Mouse (Mus musculus): ENCODE data around the gene Pald1. TPM values are rescaled to one million over a fixed set of nuclear protein-coding genes. Genes with fewer than 3 reads are reported as not detected.
A peak's percentile ranks its signal among the peaks of the same experiment; 100 is the strongest.

Gene Pald1
- total RNA-seq, 1 experiment from 2014 or later, result 1.8 TPM

DNA sequence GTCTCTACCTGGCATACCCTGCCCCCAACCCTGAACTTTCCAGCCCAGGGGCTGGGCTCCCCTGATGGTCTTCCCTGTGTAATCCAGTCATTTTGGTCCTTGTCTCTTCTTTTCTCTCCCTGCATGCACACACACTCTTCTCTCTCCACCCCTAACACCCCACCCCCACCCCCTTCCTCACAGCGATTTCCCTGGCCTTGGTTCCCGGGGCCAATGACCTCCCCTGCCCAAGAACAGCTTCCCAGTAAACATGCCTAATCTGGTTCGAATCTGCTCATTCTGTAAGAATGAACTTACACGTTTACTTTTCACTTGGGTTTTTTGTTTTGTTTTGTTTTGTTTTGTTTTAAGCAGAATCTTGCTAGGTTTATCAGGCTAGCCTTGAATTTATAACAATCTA, 26.4 kb upstream of the Pald1 start:
- no peak for ATAC-seq (replicated peaks; ENCODE audit: insufficient number of reproducible peaks, low FRiP score, low TSS enrichment, poor library complexity, severe bottlenecking)

DNA sequence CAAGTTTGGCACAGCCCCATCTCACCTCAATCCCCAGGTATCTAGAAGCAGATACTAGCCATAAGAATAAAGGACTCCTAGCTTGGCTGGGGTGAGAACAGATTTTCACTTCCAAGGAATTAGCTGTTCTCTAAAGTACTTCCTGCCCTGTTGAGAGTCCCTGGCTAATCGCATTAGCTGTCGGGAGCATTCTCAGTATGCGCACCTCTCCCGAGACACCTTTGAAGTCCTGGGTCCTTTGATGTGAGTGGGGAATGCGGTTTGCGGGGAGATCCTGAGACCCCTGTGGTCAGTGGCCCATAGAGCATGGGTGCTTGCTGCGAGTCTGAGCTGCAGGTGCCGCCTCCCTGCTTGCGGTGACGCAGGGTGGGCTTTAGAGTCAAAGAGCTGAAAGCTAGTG, 22.6 kb upstream of the Pald1 start:
- ATAC-seq (replicated peaks; ENCODE audit: insufficient number of reproducible peaks, low FRiP score, low TSS enrichment, poor library complexity, severe bottlenecking), result no peak

DNA sequence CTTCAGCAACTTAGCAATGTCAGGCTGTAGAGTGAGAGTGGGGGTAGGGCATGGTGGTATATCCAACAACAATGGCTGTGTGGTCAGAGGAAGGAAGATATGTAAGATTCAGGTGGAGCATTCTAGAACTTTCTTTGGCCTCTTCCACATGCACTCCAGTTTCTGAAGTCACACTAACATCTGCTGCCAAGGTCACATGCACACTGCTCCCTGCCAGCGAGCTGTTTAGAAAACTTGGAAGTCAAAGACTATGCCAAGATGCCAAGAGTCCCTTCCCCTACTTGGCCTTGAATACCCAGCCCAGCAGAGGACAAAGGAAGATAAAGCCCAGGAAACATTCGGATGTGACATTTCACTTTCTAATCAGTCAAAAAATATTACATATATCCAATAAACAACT, 19.6 kb upstream of the Pald1 start:
- ATAC-seq (replicated peaks; ENCODE audit: insufficient number of reproducible peaks, low FRiP score, low TSS enrichment, poor library complexity, severe bottlenecking), result no peak

DNA sequence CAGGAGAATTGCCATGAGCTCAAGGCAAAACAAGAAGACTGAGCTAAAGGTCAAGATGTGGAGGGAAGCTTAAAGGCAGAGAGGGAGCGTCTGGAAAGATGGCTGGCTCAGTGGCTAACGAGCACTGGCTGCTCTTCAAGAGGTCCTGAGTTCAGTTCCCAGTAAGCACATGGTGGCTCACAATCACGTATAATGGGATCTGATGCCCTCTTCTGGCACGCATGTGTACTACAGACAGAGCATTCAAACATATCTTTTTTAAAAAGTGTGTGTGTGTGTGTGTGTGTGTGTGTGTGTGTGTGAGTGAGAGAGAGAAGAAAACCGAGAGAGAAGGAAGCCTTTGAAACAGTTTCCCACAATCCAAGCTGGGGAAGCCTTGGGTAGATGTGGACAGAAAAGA, 19.1 kb upstream of the Pald1 start:
- no peak for ATAC-seq (replicated peaks; ENCODE audit: insufficient number of reproducible peaks, low FRiP score, low TSS enrichment, poor library complexity, severe bottlenecking)

DNA sequence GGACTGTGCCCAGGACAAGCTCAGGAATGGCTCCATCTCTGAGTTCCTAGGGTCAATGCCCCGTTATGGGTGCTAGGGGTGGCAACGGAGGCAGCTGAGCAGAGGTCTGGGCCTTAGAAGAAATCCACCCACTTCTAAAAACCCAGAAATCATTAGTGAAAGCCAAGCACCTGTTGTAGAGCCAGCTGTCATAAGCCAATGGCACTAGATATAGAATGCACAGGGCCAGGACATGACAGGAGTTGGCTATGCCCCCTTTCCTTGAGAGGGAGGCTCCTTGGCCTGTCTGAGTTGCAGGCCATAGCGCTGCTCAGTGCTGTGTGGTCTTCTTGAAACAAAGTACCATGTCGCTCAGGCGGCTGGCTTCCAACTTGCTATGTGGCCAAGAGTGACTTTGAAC, 17.1 kb upstream of the Pald1 start:
- no peak for ATAC-seq (replicated peaks; ENCODE audit: insufficient number of reproducible peaks, low FRiP score, low TSS enrichment, poor library complexity, severe bottlenecking)

DNA sequence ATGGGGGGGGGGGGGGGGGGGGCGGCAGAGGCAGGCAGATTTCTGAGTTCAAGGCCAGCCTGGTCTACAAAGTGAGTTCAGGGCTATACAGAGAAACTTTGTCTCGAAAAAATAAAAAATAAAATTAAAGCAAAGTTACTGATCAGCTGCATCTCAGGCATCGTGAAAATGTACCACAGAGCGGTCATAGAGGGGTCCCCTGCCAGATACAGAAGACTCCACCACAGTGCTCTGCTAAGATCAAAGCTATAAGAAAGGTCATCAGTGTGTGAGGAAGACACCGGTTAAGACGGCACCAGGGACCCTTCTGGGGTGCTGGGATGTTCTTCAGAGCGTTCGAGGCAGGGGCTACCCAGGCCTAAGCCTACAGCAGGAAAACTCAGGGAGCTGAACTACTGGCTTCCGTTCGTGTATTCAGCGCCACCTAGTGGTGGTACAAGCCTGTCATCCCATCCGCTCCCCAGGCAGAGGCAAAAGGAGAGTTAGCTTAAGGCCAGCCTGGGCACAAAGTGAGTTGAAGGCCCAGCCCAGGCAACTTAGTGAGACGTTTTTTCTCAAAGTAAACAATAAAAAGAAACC, 15.9 kb upstream of the Pald1 start:
- ATAC-seq (replicated peaks; ENCODE audit: insufficient number of reproducible peaks, low FRiP score, low TSS enrichment, poor library complexity, severe bottlenecking), result peak; percentile 70

DNA sequence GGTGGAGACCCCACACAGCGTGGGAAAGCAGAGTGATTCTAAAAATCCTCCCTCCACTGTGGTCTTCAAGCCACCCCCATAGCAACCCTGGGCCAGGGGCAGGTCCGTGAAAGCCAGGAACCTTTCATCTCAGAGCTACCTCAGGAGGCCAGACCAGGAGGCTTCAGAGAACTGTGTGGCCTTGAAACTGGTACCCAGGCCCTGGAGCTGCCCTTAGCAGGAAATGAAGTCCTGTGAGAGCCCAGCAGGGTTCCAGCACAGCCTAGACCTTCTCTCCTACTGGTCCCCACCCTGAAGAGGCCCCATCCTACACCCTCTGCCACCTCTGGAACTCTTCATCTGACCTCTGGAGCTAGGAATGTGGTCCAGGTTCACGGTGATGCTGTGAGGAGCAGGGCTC, 14.8 kb upstream of the Pald1 start:
- ATAC-seq (replicated peaks; ENCODE audit: insufficient number of reproducible peaks, low FRiP score, low TSS enrichment, poor library complexity, severe bottlenecking), result no peak

DNA sequence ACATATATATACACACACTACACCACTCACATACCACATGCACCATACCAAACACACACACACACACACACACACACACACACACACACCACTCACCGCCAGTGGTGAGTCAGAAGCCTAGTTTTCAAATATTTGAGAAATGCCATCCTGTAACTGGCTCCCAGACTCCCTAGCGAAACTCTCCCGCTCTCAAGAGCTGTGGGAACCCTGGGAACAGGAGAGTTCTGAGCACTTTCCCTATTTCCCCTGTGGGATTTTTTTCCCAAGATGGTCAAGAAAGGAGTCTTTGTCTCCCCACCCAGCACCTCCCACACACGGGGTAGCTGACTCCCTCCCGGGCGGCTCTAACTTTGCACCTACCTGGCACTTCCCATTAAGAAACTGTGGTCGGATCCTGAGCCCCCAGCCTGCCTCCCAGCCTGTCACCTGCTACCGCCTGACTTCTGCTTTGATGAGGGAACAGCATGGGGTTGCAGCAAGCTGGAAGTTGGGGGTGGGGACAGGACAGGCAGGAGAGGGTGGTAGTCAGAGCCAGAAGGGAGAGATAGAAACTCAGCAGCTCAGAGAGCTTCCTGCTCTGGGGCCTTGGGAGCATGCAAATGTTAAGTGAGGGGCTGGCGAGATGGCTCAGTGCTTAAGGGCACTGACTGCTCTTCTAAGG, 11.3 kb upstream of the Pald1 start:
- no peak for ATAC-seq (replicated peaks; ENCODE audit: insufficient number of reproducible peaks, low FRiP score, low TSS enrichment, poor library complexity, severe bottlenecking)

DNA sequence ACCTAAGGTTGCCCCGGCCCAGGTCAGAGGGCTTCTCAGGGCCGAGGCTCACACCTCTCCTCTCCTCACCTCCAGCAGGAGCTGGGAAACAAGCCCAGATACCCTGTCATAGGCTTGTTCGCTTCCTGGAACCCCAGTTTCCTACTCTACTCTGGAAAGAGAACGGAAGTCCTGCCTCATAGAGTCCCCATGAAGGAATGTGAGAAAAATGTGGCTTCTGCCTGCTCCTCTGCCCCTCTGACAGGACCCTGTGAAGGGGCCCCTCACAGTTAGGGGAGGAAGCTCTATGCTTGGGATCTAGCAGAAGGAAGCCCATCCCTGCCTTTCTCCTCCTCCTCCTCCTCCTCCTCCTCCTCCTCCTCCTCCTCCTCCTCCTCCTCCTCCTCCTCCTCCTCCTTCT, 9.3 kb upstream of the Pald1 start:
- no peak for ATAC-seq (replicated peaks; ENCODE audit: insufficient number of reproducible peaks, low FRiP score, low TSS enrichment, poor library complexity, severe bottlenecking)

DNA sequence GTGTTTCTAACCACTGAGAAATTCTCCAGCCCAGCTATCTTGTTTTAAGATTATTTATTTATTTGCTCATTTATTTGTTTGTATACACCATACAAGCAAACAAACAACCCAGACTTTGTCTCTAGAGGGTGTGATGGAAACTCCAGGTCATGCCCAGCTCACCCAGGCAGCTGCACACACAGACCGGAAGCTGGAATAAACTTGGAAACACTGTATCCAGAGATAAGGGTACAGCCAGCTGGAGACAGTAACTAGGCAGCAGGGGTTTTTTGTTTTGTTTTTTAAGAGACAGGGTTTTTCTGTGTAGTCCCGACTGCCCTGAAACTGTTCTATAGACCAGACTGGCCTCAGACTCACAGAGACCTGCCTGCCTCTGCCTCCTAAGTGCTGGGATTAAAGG, 6.8 kb upstream of the Pald1 start:
- no peak for ATAC-seq (replicated peaks; ENCODE audit: insufficient number of reproducible peaks, low FRiP score, low TSS enrichment, poor library complexity, severe bottlenecking)

DNA sequence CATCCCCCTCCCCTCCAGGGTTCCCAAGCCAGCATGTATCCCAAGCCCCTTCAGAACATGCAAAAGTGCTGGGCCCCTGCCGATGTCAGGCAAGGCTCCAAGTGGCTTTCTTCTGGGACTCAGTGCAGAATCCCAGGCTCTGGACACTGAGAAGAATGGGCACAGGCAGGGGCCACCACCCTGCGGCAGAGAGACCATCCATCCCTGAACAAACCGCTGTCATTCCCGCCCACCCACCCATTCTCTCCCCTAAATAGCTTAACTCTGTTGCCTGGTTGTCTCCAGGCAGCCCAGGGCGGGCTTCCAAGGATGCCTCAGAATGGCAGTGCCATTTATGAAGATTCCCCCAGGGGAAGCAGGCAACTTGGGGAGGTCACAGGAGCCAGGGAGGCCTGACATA, 5.7 kb upstream of the Pald1 start:
- ATAC-seq (replicated peaks; ENCODE audit: insufficient number of reproducible peaks, low FRiP score, low TSS enrichment, poor library complexity, severe bottlenecking), result no peak

DNA sequence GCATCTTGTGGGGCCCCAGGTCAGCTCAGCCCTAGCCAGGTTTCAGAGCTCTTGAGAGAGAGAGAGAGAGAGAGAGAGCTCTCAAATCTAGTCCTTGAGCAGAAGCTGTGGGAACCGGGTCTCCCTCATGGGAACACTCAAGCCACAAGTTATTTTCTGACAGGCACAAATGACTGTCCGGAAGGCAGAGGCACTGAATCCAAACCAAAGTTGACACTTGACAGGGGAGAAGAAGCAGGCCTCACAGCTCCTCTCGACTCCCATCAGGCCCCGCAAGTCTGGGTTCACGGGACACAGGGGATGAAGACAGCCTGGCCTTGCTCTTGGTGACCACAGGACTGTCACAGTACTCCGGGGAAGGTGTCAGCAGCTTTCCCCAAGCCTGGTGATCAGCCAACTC, 3.0 kb upstream of the Pald1 start:
- ATAC-seq (replicated peaks; ENCODE audit: insufficient number of reproducible peaks, low FRiP score, low TSS enrichment, poor library complexity, severe bottlenecking), result no peak

DNA sequence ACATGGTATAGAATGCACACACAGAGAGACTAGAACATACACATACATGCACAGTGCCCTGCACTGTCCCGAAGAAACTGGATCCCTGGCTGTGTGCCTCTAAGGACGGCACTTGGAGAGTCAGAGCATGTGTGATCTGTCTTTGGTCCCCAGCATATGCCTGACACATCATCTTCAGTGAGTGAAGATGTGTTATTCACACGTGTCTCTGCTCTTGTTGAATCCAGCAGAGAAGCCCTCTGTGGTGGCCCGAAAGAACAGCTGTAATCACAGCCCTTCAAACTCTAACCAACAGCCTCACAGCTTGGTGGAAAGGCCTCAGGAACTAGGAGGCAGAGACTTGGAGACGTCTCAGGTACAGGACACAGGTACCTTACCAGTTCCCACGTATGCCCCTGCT, 1.8 kb upstream of the Pald1 start:
- no peak for ATAC-seq (replicated peaks; ENCODE audit: insufficient number of reproducible peaks, low FRiP score, low TSS enrichment, poor library complexity, severe bottlenecking)

DNA sequence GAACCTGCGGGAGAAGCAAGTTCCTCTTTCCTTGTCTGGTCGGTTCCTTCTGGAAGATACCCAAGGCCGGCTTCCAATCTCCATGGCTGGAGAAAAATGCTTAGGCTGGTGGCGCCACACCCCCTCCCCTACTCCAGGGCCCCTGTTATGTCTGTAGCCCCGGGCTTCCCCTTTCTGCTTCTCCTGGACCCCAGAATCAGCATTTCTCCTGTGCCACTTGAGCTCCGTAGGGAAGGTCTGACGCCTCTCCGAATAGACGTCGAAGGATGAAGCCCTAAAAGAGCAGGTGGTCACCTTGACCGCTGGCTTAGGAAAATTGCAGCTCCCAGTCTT, 351 bp upstream of the Pald1 start:
- ATAC-seq (replicated peaks; ENCODE audit: insufficient number of reproducible peaks, low FRiP score, low TSS enrichment, poor library complexity, severe bottlenecking), result no peak

DNA sequence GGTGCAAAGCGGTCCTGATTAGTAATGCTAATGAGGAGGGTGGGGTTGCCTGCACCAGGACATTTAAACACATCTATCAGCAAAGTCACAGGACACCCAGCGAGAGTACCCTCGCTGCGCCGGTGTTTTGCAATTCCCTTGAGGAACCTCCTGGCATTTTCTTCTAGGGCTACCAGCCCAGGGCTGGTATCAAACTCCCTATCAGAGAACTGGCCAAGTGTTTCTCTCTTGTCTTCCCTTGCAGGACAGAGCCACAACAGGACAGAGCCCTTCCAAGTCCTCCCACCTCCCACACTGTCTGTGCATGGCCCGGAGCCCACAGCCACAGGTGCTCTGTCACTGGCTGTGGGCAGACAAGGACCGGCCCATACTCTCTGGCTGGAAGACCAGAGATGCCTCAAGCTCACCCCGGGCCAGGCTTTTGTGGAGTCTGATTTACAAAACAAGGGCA, 1.0 kb downstream of the Pald1 start:
- ATAC-seq (replicated peaks; ENCODE audit: insufficient number of reproducible peaks, low FRiP score, low TSS enrichment, poor library complexity, severe bottlenecking), result no peak

DNA sequence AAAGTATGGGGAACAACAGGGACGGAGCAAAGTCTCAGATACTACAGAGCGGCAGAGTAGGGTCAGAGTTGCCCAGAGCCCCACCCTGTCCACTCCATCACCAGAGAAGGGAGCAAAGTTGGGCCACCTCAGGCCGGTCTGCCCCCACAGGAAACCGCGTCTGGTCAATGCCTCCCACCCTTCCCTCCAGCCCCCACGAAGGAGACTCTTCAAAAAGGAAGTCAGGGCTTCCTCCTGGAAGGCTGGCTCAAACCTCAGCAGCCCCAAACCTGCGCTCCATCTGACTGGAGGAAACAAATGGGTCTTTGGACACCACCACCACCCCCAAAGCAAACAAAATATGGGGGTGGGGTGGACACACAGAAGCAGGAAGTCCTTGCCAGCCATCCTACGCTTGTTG, 1.5 kb downstream of the Pald1 start:
- no peak for ATAC-seq (replicated peaks; ENCODE audit: insufficient number of reproducible peaks, low FRiP score, low TSS enrichment, poor library complexity, severe bottlenecking)

DNA sequence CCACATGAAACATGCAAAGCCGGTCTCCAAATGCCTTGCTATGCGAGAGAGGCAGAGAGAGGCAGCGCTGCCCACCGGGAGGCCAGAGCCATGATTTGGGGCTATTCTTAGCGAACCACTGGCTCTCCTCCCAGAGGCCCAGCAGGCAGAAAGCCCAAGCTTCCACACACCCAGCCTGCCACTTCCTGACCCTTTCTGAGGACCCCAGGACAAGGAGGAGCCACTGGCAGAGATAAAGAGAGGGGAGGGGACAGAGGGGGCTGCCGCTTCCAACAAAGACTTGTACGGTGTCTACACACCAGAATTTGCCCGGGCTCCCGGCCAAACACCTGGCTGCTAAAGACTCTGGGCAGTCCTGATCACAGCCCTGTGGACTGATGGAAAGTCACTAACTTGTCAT, 3.1 kb downstream of the Pald1 start:
- ATAC-seq (replicated peaks; ENCODE audit: insufficient number of reproducible peaks, low FRiP score, low TSS enrichment, poor library complexity, severe bottlenecking), result no peak

DNA sequence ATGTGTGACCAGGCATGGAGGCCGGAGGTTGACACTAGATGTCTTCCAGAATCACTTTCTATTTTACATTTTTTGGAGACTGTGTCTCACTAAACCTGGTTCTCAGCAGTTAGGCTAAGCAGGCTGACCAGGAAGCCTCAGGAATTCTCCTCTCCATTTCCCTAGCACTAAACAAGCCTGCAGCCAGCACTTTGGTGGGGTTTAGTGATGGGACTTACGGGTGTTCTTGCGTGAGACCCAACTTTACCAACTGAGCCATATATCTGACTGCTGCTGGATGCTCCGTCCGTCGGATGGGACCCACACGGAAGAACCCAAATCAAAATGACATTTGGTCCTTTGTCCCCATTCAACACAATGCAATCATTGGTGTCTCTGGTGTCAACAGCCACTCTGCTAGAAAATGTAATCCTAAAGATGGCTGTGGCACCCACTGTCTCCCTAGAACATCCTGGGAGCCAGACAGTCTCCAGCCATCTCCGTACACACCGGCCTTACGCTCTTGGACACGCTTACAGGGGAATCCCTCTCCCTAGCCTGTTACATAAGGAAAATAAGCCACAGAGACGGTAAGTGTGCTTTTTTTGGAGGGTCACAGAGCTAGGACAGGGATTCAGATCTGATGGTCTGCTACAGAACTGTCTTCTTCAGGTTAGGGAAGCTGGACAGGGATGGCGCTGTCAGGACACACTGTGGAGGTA, 3.8 kb downstream of the Pald1 start:
- no peak for ATAC-seq (replicated peaks; ENCODE audit: insufficient number of reproducible peaks, low FRiP score, low TSS enrichment, poor library complexity, severe bottlenecking)

DNA sequence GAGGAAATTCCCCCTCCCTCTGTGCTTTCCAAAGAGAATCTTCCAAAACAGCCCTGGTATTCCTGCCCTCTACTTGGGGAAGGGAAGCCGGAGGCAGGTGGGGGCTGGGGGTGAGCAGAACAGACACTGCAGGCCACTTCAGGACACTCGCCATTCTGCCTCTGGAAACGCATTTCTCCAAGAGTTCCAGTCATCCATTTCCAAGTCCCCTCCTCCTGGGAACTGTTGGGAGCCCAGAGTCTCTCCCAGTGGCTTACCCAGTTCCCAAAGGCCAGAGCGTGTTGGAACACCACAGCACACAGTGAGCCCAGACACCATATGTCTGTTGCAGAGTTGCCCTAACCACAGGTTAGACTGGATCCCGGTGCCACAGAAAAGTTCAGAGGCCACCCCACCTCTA, 4.6 kb downstream of the Pald1 start:
- ATAC-seq (replicated peaks; ENCODE audit: insufficient number of reproducible peaks, low FRiP score, low TSS enrichment, poor library complexity, severe bottlenecking), result no peak

DNA sequence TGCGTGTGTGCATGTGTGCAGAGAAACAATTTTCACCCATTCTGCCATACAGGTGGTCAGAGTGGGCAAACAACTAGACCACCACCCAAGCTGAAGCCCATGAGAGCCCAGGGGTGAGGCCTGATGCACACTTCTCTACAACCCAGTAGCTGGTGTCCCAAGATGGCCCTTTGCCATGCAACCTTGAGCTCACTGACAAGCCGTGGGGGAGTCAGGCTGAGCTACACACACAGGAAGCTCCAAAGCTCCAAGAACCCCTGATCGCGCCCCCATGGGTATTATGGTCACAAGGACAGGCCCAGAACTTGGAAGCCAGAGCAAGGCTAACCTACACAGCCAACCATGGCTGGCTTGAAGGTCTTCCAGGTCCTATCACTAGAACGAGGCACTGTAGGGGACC, 5.3 kb downstream of the Pald1 start:
- ATAC-seq (replicated peaks; ENCODE audit: insufficient number of reproducible peaks, low FRiP score, low TSS enrichment, poor library complexity, severe bottlenecking), result no peak
